Mouse (Mus musculus) mouse trophoblast stem cell (cell line): ENCODE data around the gene Col6a2.

ENCODE experiments used
- in situ Hi-C, 2 experiments: fragments of 300-500 bp; cut with MseI, MboI; formaldehyde crosslinking; loops; 2 replicates in 1 of 2; 3 replicates in 1 of 2; pipeline ENCODE4 v1.15.1; 2025

The Col6a2 gene

GRCm38 (mm10) chr10:76636601-76637000 lies 13.2 kb upstream of the Col6a2 start:
- in situ Hi-C loops, result no loop called here

GRCm38 (mm10) chr10:76636026-76636425 lies 12.6 kb upstream of the Col6a2 start:
- in situ Hi-C loops, result no loop called here

- in situ Hi-C loops, result no loop called here
Observed at GRCm38 (mm10) chr10:76634584-76634983, 11.2 kb upstream of the Col6a2 start.

- in situ Hi-C loops, result no loop called here
Observed at GRCm38 (mm10) chr10:76634094-76634571, 10.7 kb upstream of the Col6a2 start.

- in situ Hi-C loops, result no loop called here
Observed at GRCm38 (mm10) chr10:76632630-76633029, 9.2 kb upstream of the Col6a2 start.

- in situ Hi-C loops, result no loop called here
Observed at GRCm38 (mm10) chr10:76630657-76631056, 7.2 kb upstream of the Col6a2 start.

- in situ Hi-C loops, result loop anchor here in 1 of 2 experiments (10.0 kb wide), 1 partner anchor 107 kb away; no protein-coding TSS in a partner anchor
Observed at GRCm38 (mm10) chr10:76627714-76628113, 4.3 kb upstream of the Col6a2 start.

GRCm38 (mm10) chr10:76624903-76625302 lies 1.5 kb upstream of the Col6a2 start:
- in situ Hi-C loops, result loop anchor here in 1 of 2 experiments (10.0 kb wide), 1 partner anchor 110 kb away; no protein-coding TSS in a partner anchor

- in situ Hi-C loops, result loop anchor here in 1 of 2 experiments (10.0 kb wide), 1 partner anchor 111 kb away; no protein-coding TSS in a partner anchor
Observed at GRCm38 (mm10) chr10:76623734-76624133, 304 bp upstream of the Col6a2 start.

GRCm38 (mm10) chr10:76622411-76622810 lies 1.0 kb downstream of the Col6a2 start:
- in situ Hi-C loops, result loop anchor here in 1 of 2 experiments (10.0 kb wide), 1 partner anchor 112 kb away; no protein-coding TSS in a partner anchor

- in situ Hi-C loops, result no loop called here
Observed at GRCm38 (mm10) chr10:76612473-76612872, 11.0 kb downstream of the Col6a2 start.

GRCm38 (mm10) chr10:76602690-76603089 lies 20.7 kb downstream of the Col6a2 start:
- in situ Hi-C loops, result no loop called here

GRCm38 (mm10) chr10:76596338-76596737 lies 27.1 kb downstream of the Col6a2 start:
- in situ Hi-C loops, result no loop called here

GRCm38 (mm10) chr10:76590197-76590596 lies 33.2 kb downstream of the Col6a2 start:
- in situ Hi-C loops, result no loop called here

GRCm38 (mm10) chr10:76586190-76586589 lies 37.2 kb downstream of the Col6a2 start:
- in situ Hi-C loops, result no loop called here

GRCm38 (mm10) chr10:76584138-76584537 lies 39.3 kb downstream of the Col6a2 start:
- in situ Hi-C loops, result no loop called here

GRCm38 (mm10) chr10:76576920-76577319 lies 46.5 kb downstream of the Col6a2 start:
- in situ Hi-C loops, result no loop called here

GRCm38 (mm10) chr10:76575374-76575773 lies 48.1 kb downstream of the Col6a2 start, which contains the start of gene Ftcd:
Gene Ftcd, plus strand, starts transcription at chr10:76575648.
- in situ Hi-C loops, result no loop called here

- in situ Hi-C loops, result loop anchor here in 1 of 2 experiments (25.0 kb wide), 1 partner anchor 165 kb away; the partner anchor contains the start of gene Col6a1
Observed at GRCm38 (mm10) chr10:76572151-76572550, 51.3 kb downstream of the Col6a2 start.

GRCm38 (mm10) chr10:76571070-76571469 lies 52.4 kb downstream of the Col6a2 start:
- in situ Hi-C loops, result loop anchor here in 1 of 2 experiments (25.0 kb wide), 1 partner anchor 166 kb away; the partner anchor contains the start of gene Col6a1

- in situ Hi-C loops, result loop anchor here in 1 of 2 experiments (25.0 kb wide), 1 partner anchor 167 kb away; the partner anchor contains the start of gene Col6a1
Observed at GRCm38 (mm10) chr10:76569996-76570685, 53.3 kb downstream of the Col6a2 start.

- in situ Hi-C loops, result loop anchor here in 1 of 2 experiments (25.0 kb wide), 1 partner anchor 175 kb away; the partner anchor contains the start of gene Col6a1
Observed at GRCm38 (mm10) chr10:76561972-76562371, 61.5 kb downstream of the Col6a2 start, which contains the start of gene Spatc1l. Gene Spatc1l, plus strand, starts transcription at chr10:76562272.
